Mouse (Mus musculus): ENCODE data around the gene Myo5c.

- TF ChIP-seq CTCF (IDR thresholded peaks at IDR 0.05; ENCODE audit: low read depth, low read length) (no peak), GATA2 (IDR thresholded peaks at IDR 0.05; ENCODE audit: borderline replicate concordance, low read depth, low read length) (no peak), POLR2AphosphoS5 (IDR thresholded peaks at IDR 0.05; ENCODE audit: insufficient replicate concordance, low read depth, low read length) (no peak)
These were observed 3.9 kb downstream of the Myo5c start for GRCm38 (mm10) chr9:75235696-75236095.
